Mouse (Mus musculus) left cerebral cortex, adult 8-10 months (tissue): ENCODE measurements around the gene Olfr694. TPM values are rescaled to one million over a fixed set of nuclear protein-coding genes. Genes with fewer than 3 reads are reported as not detected.
"Not testable (repeated sequence)": the region's sequence is repeated elsewhere in the genome, so short reads cannot be mapped to it uniquely, and the experiment has no call there.

ENCODE experiments used
- DNase-seq, 2 experiments: peaks; one replicate each; pipeline ENCODE4 v3.0.0; 2022; ENCODE audit warnings: low spot score in 2 of 2
- total RNA-seq, 4 experiments: library from RNA; stranded (reverse); gene quantifications; 2 replicates each; pipeline ENCODE4 v1.2.4; 2022

The Olfr694 gene
- total RNA-seq = not detected

DNA sequence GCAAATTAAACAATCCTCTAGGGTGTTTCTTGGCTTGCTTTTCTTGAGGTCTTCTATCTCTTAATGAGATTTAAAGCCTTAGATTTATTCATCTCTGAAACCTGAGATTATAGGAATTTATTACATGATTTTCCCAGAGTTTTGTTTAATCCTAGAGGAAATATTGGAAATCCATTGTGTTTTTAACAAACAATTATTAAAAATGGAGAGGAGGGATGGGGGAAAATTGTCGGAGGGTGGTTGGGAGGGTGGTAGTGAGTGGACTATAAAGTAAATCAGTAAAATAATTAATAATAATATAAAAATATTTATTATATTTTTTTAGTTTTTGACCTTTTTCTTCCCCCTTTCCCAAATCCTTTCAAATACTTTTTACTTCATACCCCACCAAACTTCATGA, at the start of gene Olfr694:
TSS of gene Olfr694 (minus strand) at position 101 of the 400 bp plus-strand sequence.
- DNase-seq = no peak

DNA sequence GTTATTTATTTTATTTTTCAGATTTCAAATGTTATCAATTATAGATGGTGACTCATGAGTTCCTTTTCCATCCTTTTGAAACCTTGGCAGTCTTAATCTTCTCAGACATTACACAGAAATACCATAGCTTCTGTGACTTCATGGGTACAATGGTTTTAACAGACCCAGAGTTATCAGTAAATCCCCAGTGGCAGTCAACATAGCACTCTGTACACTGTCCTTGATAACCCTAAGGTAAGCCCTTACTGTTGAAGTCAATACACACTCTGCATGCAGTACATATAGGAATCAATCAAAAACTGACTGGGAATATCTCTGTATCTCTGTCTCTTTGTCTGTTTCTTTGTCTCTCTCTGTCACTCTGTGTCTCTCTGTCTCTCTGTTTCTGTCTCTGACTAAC, 45.4 kb upstream of the Olfr694 start:
- DNase-seq = no peak

DNA sequence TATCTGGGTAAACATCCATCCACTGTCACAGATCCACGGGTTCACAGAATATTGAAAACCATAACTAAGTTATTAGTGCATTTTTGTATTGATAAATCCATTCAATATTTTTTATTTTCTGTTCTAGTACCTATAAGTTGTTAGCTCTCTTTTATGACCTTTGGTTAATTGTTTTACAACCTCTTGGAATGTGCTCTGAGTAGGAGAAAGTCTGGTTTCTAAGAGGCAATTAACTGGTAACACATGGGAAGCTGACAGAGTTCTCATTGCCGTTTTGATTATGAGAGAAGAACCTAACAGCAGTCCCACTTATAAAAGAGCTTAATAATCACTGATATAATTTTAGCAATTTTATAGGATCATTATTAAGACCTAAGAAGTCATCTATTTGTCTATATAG, 42.1 kb upstream of the Olfr694 start:
- no peak for DNase-seq

DNA sequence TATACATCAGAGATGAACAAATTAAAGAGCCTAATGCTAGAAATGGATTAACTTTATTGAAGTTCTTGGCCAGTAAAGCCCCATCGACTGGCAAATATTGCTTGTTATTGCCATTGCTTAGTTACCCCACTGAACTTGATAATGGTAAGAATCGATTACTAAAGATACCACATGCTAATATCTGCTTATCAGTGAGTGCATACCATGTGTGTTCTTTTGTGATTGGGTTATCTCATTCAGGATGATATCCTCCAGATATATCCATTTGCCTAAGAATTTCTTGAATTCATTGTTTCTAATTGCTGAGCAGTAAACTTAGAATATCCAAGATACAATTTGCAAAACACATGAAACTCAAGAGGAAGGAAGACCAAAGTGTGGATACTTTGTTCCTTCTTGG, 34.0 kb upstream of the Olfr694 start:
- DNase-seq = not testable (repeated sequence)

DNA sequence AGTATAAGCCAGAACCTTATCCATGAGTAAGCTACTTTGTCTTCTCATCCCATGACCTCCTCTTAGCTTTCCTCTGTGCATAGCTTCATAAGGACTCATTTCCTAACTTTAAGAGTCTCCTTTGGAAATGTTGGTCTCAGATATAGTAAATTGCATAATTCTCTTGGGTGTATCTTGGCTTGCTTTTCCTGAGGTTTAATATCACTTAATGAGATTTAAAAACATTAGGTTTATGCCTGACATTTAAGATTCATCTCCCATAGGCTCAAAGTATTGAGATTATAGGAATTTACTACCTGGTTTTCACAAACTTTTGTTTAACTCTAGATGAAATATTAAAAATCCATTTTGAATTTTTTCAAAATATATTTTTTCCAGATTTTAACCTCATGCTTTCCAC, 24.7 kb upstream of the Olfr694 start, which contains the start of gene Olfr695:
TSS of gene Olfr695 (minus strand) at position 101 of the 400 bp plus-strand sequence.
- DNase-seq = no peak

DNA sequence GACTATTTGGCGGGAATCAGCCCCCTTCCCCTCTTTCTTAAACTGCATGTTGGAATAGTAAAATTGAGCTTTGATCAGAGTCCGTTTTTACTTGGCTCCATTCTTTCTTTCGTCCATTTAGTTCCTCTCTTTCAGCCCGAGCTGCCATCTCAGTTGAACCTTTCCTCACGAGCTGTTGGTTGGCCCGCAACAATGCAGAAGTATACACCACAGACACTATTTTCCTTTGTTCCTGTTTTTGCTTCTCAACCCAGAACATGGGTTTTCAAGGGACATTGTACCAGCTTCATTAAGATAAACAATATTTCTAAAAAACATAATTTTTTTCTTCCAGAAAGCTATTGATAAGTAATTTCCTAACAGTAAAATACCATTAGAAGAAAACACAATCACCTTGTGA, 19.8 kb upstream of the Olfr694 start:
- DNase-seq = no peak

DNA sequence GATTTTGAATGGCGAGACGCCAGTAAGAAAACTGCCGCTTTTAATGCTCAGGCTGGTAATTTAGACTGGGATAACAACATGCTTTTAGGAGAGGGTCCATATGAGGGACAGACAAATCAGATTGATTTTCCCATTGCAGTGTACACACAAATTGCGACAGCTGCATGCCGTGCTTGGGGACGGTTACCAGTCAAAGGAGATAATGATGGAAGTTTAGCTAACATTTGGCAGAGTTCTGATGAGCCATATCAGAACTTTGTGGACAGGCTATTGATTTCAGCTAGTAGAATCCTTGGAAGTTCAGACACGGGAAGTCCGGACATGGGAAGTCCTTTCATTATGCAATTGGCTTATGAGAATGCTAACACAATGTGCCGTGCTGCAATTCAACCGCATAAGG, 16.1 kb upstream of the Olfr694 start:
- not testable (repeated sequence) for DNase-seq

DNA sequence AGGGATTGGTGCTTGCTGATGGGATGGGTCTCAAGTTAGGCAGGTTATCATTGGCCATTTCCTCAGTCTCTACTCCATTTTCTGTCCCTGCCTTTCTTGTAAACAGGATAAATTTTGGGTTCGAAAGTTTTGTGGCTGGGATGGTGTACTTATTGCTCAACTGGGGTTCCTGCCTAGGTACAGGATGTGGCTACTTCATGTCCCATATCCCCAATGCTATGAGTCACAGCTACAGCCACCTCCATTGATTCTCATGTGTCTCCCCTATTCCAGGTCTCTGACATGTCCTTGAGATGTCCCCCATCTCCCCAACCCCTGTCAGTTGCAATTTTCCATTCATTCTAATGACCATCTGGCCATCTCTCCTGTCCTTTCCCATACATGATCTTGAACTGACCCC, 5.3 kb upstream of the Olfr694 start:
- no peak for DNase-seq

DNA sequence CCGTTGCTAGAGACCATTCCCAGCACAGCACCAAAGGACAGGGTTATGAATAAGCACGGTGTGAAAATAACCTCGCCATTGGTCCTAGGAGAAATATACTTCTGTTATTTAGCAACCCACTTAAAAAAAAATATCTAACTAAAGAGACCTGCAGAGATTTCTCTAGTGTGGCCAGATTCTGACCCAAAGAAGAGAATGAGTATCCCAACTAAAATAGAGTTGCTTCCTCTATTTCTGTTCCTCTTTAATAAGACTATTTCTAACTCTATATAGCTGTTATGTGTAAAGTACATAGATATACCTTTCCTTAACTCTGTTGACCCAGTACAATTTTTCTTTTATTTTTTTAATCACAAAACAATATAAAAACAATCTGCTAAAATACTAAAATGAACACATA, 1.4 kb upstream of the Olfr694 start:
- DNase-seq = no peak

DNA sequence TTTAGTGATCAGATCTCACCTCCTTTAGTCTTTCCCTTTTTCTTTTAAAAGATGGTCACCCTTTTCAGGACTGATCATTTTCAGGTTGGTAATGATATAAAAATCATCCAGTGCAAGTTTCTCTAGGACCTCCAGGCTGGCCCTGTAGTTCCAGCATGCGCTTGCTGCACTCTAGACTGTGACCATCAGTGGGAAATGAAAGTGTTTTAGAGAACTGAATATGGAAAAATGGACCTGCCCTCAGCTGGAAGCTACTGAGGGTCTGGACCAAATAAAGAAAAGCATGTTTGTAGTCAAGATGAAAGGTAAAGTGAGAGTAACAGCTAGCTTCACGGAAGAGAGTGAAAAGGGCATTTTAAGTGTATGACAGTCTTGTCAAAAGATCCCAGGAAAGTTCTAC, 6.2 kb downstream of the Olfr694 start:
- DNase-seq = no peak

DNA sequence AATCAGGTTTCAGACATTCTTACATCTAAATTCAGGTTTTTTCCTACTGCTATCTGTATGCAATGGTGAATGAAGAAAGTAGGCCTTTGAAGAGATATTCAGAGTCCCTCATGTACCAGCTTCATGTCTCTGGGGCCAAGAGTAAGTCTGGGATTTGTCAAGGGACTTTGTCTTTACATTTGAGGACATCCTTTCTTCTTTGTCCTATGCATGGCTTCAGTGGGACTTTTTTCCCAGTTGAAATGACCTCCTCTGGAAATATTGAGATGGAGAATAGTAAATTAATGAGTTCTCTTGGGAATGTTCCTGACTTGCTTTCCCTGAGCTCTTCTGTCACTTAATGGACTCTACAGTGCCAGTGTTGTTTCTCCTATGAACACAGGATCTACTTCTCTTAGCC, 11.1 kb downstream of the Olfr694 start, which contains the start of gene Olfr693:
TSS of gene Olfr693 (minus strand) at position 101 of the 400 bp plus-strand sequence.
- no peak for DNase-seq

DNA sequence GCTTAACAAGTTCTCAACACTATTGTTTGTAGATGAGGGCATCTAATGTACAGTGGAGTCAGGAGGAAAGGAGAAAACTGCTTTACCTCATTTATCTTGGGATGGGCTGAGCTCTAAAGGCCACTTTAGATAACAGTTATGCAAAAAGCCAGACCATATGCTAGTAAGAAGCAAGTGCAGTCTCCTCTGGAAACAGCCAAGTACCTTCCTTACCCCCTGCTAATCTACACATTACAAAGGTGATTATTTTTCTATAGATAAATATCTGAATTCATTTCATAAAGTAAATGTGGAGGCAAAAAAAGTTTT, 39.3 kb downstream of the Olfr694 start:
- DNase-seq = no peak

DNA sequence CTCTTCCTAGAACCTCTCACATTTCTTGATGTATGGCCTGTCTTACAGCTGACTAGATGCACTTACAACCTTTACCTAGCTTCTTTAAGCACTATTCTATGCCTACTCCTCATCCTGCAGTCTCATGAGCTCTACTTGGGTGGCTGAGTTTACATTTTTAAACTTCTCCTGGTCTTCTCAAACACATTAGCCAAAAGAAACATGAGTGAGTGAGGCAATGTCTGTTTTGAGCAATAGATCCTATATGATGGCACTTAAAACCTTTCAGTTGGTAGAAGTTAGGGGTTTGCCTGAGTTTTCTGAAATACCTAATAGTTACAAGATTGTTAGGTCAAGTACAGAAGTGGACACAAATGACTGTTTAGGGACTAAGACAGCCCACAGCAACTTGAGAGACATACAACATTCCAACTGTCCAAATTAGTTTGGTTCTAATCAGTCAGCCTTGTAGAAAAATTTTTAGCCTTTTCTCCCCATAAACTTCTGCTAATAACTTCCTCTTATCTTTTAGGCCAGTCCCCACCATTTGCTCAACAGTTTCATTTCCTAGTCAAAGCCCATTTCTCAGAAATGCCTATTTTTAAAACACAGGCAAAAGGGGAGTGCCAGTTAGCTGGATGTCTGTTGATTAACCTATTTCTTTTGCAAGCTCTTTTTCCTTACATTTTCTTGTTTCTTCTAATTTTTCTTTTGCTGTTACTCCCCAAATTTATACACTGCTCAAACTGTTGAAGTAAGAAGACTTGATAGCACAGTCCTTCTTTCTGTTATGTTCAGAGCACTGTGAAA, 39.9 kb downstream of the Olfr694 start:
- no peak for DNase-seq

DNA sequence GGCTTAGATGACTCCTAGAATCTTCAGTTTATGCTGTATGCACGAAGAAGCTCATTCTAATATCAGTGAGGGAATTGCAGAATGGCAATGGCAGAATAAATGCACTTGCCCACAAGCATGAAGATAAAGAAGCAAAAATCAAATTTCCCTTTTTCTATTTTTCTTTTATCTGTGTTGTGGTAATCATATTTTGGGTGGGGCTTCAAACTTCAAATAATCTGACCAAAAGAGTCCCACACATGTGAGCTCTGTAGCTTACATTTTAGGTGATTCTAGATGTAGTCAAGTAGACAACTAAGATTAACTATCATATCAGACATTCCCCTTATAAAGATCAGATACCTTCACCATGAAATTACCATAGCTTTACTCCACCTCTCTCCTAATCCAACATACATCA, 41.8 kb downstream of the Olfr694 start:
- DNase-seq = no peak

DNA sequence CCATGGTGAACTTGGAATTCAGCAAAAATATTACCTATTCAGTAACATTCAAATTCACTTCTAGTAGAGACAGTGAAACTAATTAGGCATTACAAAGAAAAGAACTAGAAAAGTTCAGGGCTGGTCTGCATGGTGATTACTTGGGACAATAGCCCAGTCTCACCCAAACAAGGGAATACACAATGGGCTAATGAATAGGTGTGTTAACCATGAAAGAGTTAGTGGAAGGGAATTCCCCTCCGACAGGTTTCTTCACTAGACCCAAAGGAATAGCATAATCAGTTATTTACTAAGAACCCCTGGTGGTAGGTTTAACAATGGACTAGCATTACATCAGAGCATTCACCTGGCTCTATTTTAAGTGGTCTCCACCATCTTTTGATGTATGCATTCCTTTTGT, 46.4 kb downstream of the Olfr694 start:
- DNase-seq = no peak

DNA sequence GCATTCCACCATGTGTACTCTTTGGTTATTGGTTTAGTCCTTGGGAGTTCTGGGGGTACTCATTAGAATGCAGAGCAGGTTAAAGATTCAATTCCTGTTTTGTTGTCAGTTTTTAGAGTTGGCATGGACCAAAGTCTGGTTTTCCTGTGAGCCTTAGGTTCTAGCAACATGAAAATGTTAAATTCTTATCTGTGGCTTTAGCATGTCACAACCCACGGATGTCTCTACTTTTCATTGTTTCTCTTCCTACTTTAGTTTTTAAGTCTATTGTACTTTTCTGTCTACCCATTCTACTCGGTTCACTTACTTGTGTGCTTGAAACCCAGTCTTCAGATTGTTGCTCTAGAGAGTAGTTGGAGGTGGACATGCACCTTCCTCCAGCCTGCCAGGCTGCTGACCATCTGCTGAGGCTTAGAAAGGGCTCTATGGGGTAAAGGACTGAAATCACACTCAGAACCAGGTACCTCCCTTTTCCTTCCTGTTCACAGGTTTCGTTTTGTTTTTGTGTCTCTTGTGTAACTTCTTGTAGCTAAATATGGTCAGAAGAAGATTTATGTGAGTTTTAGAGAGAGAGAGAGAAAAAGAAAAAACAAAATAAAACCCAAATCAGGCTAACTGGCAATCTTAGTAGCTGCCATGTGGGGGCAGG, 47.3 kb downstream of the Olfr694 start:
- DNase-seq = no peak

DNA sequence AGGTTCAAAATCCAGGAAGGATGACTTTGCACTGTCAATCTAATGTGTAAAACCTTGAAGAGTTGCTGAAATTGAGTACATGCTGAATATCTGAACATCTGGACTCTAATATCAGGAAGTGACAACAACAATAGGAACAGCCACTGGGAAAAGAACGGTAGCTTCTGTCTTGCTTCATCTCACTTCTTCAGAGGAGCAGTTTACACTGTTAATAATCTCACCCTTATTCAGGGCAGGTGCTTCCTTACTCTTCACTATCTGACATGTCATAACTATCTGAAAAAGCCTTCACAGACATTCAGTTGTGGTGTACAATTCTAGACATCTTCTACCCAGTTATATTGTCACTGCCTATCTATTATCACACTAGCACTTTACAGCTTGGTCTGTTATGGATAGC, 50.8 kb downstream of the Olfr694 start:
- DNase-seq = no peak

DNA sequence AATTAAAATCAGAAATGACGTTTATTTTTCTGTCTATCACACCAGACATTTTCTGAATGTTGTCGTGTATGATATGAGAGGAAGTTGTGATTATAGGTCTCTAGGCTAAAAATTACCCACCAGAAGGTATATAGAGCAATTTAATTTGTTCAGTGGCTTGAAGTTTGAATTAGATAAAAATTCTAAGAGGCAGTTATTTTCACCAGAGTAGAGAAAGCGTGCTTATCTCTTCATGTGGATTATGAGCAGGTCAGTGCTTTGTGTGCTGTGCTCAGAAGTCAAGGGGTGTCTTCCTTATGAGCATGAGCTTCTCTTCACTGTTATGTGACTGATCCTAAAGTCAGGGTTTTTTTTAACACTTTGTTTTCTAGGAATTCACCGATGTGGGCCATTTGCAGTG, 56.1 kb downstream of the Olfr694 start:
- DNase-seq = no peak

Other genes starting within 250 kb of the Olfr694 start
- gene Olfr693, start 11.2 kb downstream of the Olfr694 start, total RNA-seq = not detected
- gene Olfr695, start 24.6 kb upstream of the Olfr694 start, total RNA-seq = not detected
- not detected for gene Olfr697, start 50.6 kb upstream of the Olfr694 start, total RNA-seq
- gene Olfr698, start 63.6 kb upstream of the Olfr694 start, total RNA-seq = under 1 TPM in 1 of 4 experiments, not detected in 3; 0.42 TPM
- gene Olfr699, start 101.4 kb upstream of the Olfr694 start, total RNA-seq = not detected
- not detected for gene Olfr700, start 117.0 kb upstream of the Olfr694 start, total RNA-seq
- gene Olfr701, start 122.3 kb upstream of the Olfr694 start, total RNA-seq = under 1 TPM in 1 of 4 experiments, not detected in 3; 0.07 TPM
- gene Olfr702, start 142.1 kb upstream of the Olfr694 start, total RNA-seq = not detected
- gene Olfr703, start 151.5 kb upstream of the Olfr694 start, total RNA-seq = not detected
- not detected for gene Olfr704, start 171.4 kb upstream of the Olfr694 start, total RNA-seq
- not detected for gene Olfr705, start 185.1 kb upstream of the Olfr694 start, total RNA-seq
- not detected for gene Olfr706, start 196.3 kb upstream of the Olfr694 start, total RNA-seq
- not detected for gene Olfr707, start 209.4 kb upstream of the Olfr694 start, total RNA-seq
- gene Olfr1532-ps1, start 216.2 kb upstream of the Olfr694 start, total RNA-seq = not detected
- under 1 TPM in 1 of 4 experiments, not detected in 3; 0.14 TPM for gene Olfr709-ps1, start 240.4 kb upstream of the Olfr694 start, total RNA-seq